ENCODE assay signal across 23 mouse cellular contexts in genomic region chr14:8660359-8660758, GRCm38 (mm10). TPM values are rescaled to one million over a fixed set of nuclear protein-coding genes. Genes with fewer than 3 reads are reported as not detected.
"Had no signal": no experiment of that assay in that cellular context is flagged by ENCODE, and none has a peak within 500 bp of the region (broad histone marks: within the 10 kb centered on the region; RNA-seq: fewer than 3 reads in every experiment).

No protein-coding gene starts in this region.

- DNase-seq: forebrain, postnatal 0 days; gastrocnemius, postnatal 14 days; gastrocnemius, postnatal 36 days; heart, adult 18-20 months; heart, postnatal 10 days; heart, postnatal 36 days; kidney, adult 18-20 months; kidney, adult 8-10 months; kidney, postnatal 10 days; kidney, postnatal 25 days; kidney, postnatal 4 days; liver had no signal

- H3K36me3 ChIP-seq: hindbrain, embryonic 13.5 days; hindbrain, embryonic 15.5 days; limb, embryonic 12.5 days had no signal

- ATAC-seq: forebrain, postnatal 0 days; hindbrain, postnatal 0 days; intestine, postnatal 0 days had no signal

- H3K27ac ChIP-seq: heart, embryonic 10.5 days; hindbrain, embryonic 13.5 days; hindbrain, embryonic 15.5 days; hindbrain, postnatal 0 days; layer of hippocampus, adult 2 months; left cerebral cortex, adult 2 months; limb, embryonic 10.5 days; limb, embryonic 12.5 days had no signal

- H3K4me2 ChIP-seq: heart, embryonic 12.5 days; hindbrain, embryonic 13.5 days; hindbrain, embryonic 15.5 days; limb, embryonic 12.5 days had no signal

- H3K4me1 ChIP-seq: heart, embryonic 10.5 days; heart, embryonic 12.5 days; limb, embryonic 12.5 days had no signal

- H3K9ac ChIP-seq: forebrain, postnatal 0 days; heart, embryonic 12.5 days; hindbrain, embryonic 13.5 days; hindbrain, embryonic 15.5 days; limb, embryonic 12.5 days had no signal

- H3K9me3 ChIP-seq: heart, embryonic 10.5 days; heart, embryonic 12.5 days; hindbrain, embryonic 13.5 days; hindbrain, embryonic 15.5 days; limb, embryonic 10.5 days; limb, embryonic 12.5 days had no signal

- H3K4me3 ChIP-seq: heart, embryonic 10.5 days; heart, embryonic 12.5 days; hindbrain, embryonic 13.5 days; hindbrain, embryonic 15.5 days; layer of hippocampus, adult 2 months; left cerebral cortex, adult 2 months; limb, embryonic 10.5 days; limb, embryonic 12.5 days had no signal

- H3K27me3 ChIP-seq: heart, embryonic 12.5 days; hindbrain, embryonic 13.5 days; hindbrain, embryonic 15.5 days; limb, embryonic 12.5 days had no signal

RNA-seq across cellular contexts. Expression of gene 4930452B06Rik, which starts 5.7 kb away (rescaled TPM):
- total RNA-seq: gastrocnemius, adult 18-20 months had no signal
